ENCODE assay signal across 10 mouse cellular contexts in genomic region chr11:107449169-107449910, GRCm38 (mm10). TPM values are rescaled to one million over a fixed set of nuclear protein-coding genes. Genes with fewer than 3 reads are reported as not detected.
DNase-seq lines count a peak whose midpoint lies in the region; ATAC-seq and TF ChIP-seq lines count a peak whose summit lies in the region.
"Had no signal": no experiment of that assay in that cellular context is flagged by ENCODE, and none has a peak within 500 bp of the region (broad histone marks: within the 10 kb centered on the region; RNA-seq: fewer than 3 reads in every experiment).

No protein-coding gene starts in this region.

- WGBS in liver, embryonic 14.5 days (ENCODE audit: insufficient replicate concordance) = 23% methylated on average over 17 of the region's 17 CpGs

- DNase-seq in heart, adult 11 months = peak; percentile 97
- no peak for DNase-seq in heart, postnatal 10 days
- peak; percentile 57 to 72 (median 63) for DNase-seq in liver, embryonic 14.5 days (ENCODE audit: low read depth in 3 of 3, low spot score in 3 of 3)
- DNase-seq in ovary, adult 18-20 months (ENCODE audit: low spot score) = no peak
- no peak for DNase-seq in embryo, embryonic 10.5 days (ENCODE audit: low spot score)
- DNase-seq in cerebellum, postnatal 14 days = no peak

- 0 out of 2 replicates have a peak, but pooled peaks have one; percentile 40 for TF ChIP-seq CTCF in liver, embryonic 14.5 days (IDR thresholded peaks at IDR 0.05; ENCODE audit: low read depth)

- peak overlapping the region; percentile 68 for H3K9ac ChIP-seq in liver, embryonic 14.5 days (replicated peaks)
- H3K9ac ChIP-seq: forebrain, embryonic 15.5 days; neural tube, embryonic 13.5 days had no signal

- peak; percentile 19 for ATAC-seq in CD4-positive, CD25-positive, alpha-beta regulatory T cell, adult 4 months
- ATAC-seq in liver, embryonic 14.5 days (ENCODE audit: insufficient read depth) = peak; percentile 77
- ATAC-seq: forebrain, embryonic 15.5 days had no signal

- peak; percentile 6; the same call in 1 of the 2 replicates for TF ChIP-seq EP300 in liver, embryonic 14.5 days (IDR thresholded peaks at IDR 0.05; ENCODE audit: low read depth)

- H3K27me3 ChIP-seq in erythroblast, embryonic 14.5 days (ENCODE audit: control insufficient read depth) = no peaks in the 10 kb centered on the region
- H3K27me3 ChIP-seq in liver, embryonic 14.5 days (ENCODE audit: control insufficient read depth, insufficient read depth, low read length) = no peaks in the 10 kb centered on the region
- H3K27me3 ChIP-seq: forebrain, embryonic 15.5 days; neural tube, embryonic 13.5 days had no signal

- intact Hi-C loops in heart, postnatal 10 days (cut with DNase I) = no loop called here

- peak overlapping the region; percentile 52 for H3K4me3 ChIP-seq in erythroblast, embryonic 14.5 days (replicated peaks)
- peak overlapping the region in 1 of 2 experiments; percentile 25; a peak in 2 of 4 replicates for H3K4me3 ChIP-seq in liver, embryonic 14.5 days (ENCODE audit: insufficient read depth in 1 of 2, low read depth in 2 of 2, low read length in 2 of 2)
- H3K4me3 ChIP-seq: forebrain, embryonic 15.5 days; neural tube, embryonic 13.5 days had no signal

- H3K4me2 ChIP-seq in liver, embryonic 14.5 days (ENCODE audit: low read depth) = peak overlapping the region; percentile 71
- H3K4me2 ChIP-seq: forebrain, embryonic 15.5 days; neural tube, embryonic 13.5 days had no signal

- H3K27ac ChIP-seq in liver, embryonic 14.5 days = peak overlapping the region; percentile 92
- H3K27ac ChIP-seq: forebrain, embryonic 15.5 days; neural tube, embryonic 13.5 days had no signal

- H3K36me3 ChIP-seq in erythroblast, embryonic 14.5 days (ENCODE audit: control insufficient read depth) = peaks cover 30% of the 10 kb centered on the region
- H3K36me3 ChIP-seq in liver, embryonic 14.5 days (replicated peaks; ENCODE audit: control insufficient read depth, insufficient read depth, low read depth) = no peaks in the 10 kb centered on the region
- H3K36me3 ChIP-seq: forebrain, embryonic 15.5 days had no signal

- H3K9me3 ChIP-seq in erythroblast, embryonic 14.5 days (ENCODE audit: control insufficient read depth, low read length) = no peaks in the 10 kb centered on the region
- H3K9me3 ChIP-seq in liver, embryonic 14.5 days (ENCODE audit: control insufficient read depth, low read length) = no peaks in the 10 kb centered on the region
- H3K9me3 ChIP-seq: forebrain, embryonic 15.5 days; neural tube, embryonic 13.5 days had no signal

- H3K4me1 ChIP-seq in erythroblast, embryonic 14.5 days (ENCODE audit: control insufficient read depth) = peaks cover 83% of the 10 kb centered on the region
- peaks cover 56 to 60% of the 10 kb centered on the region in 2 experiments for H3K4me1 ChIP-seq in liver, embryonic 14.5 days (replicated peaks; ENCODE audit: control insufficient read depth in 2 of 2, insufficient read depth in 2 of 2, low read length in 1 of 2)

RNA-seq across cellular contexts. Expression of gene Pitpnc1, which starts 21.2 kb away (rescaled TPM):
- 10 to 100 TPM; 75.6 to 78.1 TPM for total RNA-seq in heart, postnatal 10 days (2021)
- polyA plus RNA-seq in CD4-positive, CD25-positive, alpha-beta regulatory T cell, adult 4 months (2017; shearing (Covaris generic)) = 100 to 1,000 TPM; 119 to 141 TPM
- polyA plus RNA-seq in erythroblast, embryonic 14.5 days (2012) = 0.29 and 0.37 TPM in 2 replicates
- polyA plus RNA-seq in liver, embryonic 14.5 days (2012; rRNA removed) = 2.7 and 3.0 TPM in 2 replicates
- polyA plus RNA-seq in liver, embryonic 14.5 days (2014; fragmentation: Nextera tagmentation; extraction: Ambion mirVana) = 5.8 and 6.7 TPM in 2 replicates

RNA-seq across cellular contexts. Expression of gene Psmd12, which starts 29.9 kb away (rescaled TPM):
- total RNA-seq in heart, postnatal 10 days (2021) = 10 to 100 TPM; 91.0 to 91.5 TPM
- polyA plus RNA-seq in CD4-positive, CD25-positive, alpha-beta regulatory T cell, adult 4 months (2017; shearing (Covaris generic)) = 100 to 1,000 TPM; 106 to 112 TPM
- 2.8 and 4.4 TPM in 2 replicates for polyA plus RNA-seq in erythroblast, embryonic 14.5 days (2012)
- polyA plus RNA-seq in liver, embryonic 14.5 days (2012; rRNA removed) = 22.3 and 45.6 TPM in 2 replicates
- 103 and 105 TPM in 2 replicates for polyA plus RNA-seq in liver, embryonic 14.5 days (2014; fragmentation: Nextera tagmentation; extraction: Ambion mirVana)

Comparison
In these comparisons a context has a peak if more than half of its experiments do, and no peak if none do; other contexts are left out.
1. DNase-seq: peak in heart, adult 11 months (single experiment) and liver, embryonic 14.5 days (3 of 3); none in heart, postnatal 10 days (0 of 2), ovary, adult 18-20 months (single experiment), embryo, embryonic 10.5 days (single experiment) and cerebellum, postnatal 14 days (0 of 2).
2. RNA of gene Pitpnc1, which starts 21.2 kb away (polyA plus RNA-seq): 119 to 141 TPM in CD4-positive, CD25-positive, alpha-beta regulatory T cell, adult 4 months; 2.7 to 6.7 TPM in liver, embryonic 14.5 days and 0.29 to 0.37 TPM in erythroblast, embryonic 14.5 days; every median in the first group is over 10 times any median in the second.